In the genomic region with DNA sequence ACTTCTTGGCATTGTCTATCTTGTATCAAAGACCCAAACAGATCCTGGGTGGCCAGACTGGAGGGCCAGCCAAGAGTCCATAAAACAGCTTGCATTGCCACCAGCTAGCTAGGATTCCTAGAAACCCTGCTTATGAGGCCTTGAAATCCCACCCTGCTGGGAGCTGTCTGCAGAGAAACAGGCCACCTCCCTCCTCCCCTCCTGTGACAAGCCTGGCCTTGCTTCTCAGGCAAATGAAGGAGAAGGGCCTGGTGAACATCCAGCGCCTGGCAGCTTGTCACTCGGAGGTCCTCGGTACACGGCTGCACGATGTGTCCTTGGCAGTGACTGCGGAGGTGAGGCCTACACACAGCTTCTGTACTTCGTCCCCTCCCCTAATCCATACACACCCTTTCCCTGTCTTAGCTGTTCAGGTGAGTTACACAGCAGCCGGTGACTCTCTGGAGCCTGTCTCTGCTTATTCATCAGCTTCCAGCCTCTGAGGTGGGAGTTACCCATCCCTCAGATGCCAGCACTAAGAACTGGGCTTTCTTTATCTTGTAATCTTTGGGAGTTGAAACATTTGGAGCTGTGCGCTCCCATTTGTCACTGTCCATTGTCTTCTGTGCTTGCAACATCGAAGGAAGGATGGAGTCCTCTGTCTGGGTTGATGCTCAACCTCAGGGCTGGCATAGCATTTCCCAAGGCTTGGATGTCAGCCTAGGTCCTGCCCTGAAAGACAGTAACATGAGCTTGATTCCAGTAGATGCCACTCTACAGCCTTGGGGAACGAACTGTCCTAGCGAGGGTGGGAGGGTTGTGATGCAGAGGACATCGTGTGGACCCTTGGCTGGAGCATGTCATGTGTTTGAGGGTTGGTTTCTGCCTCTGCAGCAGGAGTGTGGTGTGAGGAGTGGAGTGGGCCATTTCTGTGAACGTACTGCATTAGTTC, we compare ENCODE assay signal across 16 mouse cellular contexts. TPM values are rescaled to one million over a fixed set of nuclear protein-coding genes. Genes with fewer than 3 reads are reported as not detected.
DNase-seq lines count a peak whose midpoint lies in the region; ATAC-seq and TF ChIP-seq lines count a peak whose summit lies in the region.
"Had no signal": no experiment of that assay in that cellular context is flagged by ENCODE, and none has a peak within 500 bp of the region (broad histone marks: within the 10 kb centered on the region; RNA-seq: fewer than 3 reads in every experiment).

No protein-coding gene starts in this region.

- H3K27me3 ChIP-seq in embryonic facial prominence, embryonic 15.5 days: no peaks in the 10 kb centered on the region
- H3K27me3 ChIP-seq in heart, embryonic 14.5 days (ENCODE audit: control insufficient read depth, insufficient read depth, low read length): no peaks in the 10 kb centered on the region
- H3K27me3 ChIP-seq in stomach, embryonic 16.5 days (ENCODE audit: control insufficient read depth, insufficient read depth, low read length): no peaks in the 10 kb centered on the region

- no peak overlapping the region for H3K4me2 ChIP-seq in embryonic facial prominence, embryonic 15.5 days (replicated peaks)
- H3K4me2 ChIP-seq in heart, embryonic 14.5 days (ENCODE audit: low read length): no peak overlapping the region
- H3K4me2 ChIP-seq in stomach, embryonic 16.5 days (ENCODE audit: low read depth, low read length): no peak overlapping the region

- H3K4me3 ChIP-seq in gastrocnemius, adult 2 months: no peak overlapping the region
- H3K4me3 ChIP-seq in embryonic facial prominence, embryonic 15.5 days (replicated peaks): no peak overlapping the region
- no peak overlapping the region for H3K4me3 ChIP-seq in heart, embryonic 14.5 days (ENCODE audit: control insufficient read depth in 1 of 2, insufficient read depth in 1 of 2, low read depth in 1 of 2, low read length in 2 of 2)
- no peak overlapping the region for H3K4me3 ChIP-seq in stomach, embryonic 16.5 days (replicated peaks; ENCODE audit: low read length)
- H3K4me3 ChIP-seq: myocyte had no signal

- H3K36me3 ChIP-seq in embryonic facial prominence, embryonic 15.5 days: no peaks in the 10 kb centered on the region
- H3K36me3 ChIP-seq in heart, embryonic 14.5 days (ENCODE audit: control insufficient read depth, insufficient read depth, low read length): no peaks in the 10 kb centered on the region
- no peaks in the 10 kb centered on the region for H3K36me3 ChIP-seq in stomach, embryonic 16.5 days (ENCODE audit: control insufficient read depth, insufficient read depth, low read length)

- 69% methylated on average over 14 of the region's 14 CpGs for WGBS in embryonic facial prominence, embryonic 15.5 days
- 54% methylated on average over 14 of the region's 14 CpGs for WGBS in heart, embryonic 14.5 days
- 58% methylated on average over 14 of the region's 14 CpGs for WGBS in stomach, embryonic 16.5 days

- peak; percentile 65 for DNase-seq in gastrocnemius, adult 2 months
- DNase-seq in gastrocnemius, postnatal 4 days (ENCODE audit: low spot score in 2 of 2): no peak
- no peak for DNase-seq in T-cell, adult 2 months (ENCODE audit: low spot score)
- DNase-seq in left cerebral cortex, postnatal 10 days (ENCODE audit: extremely low spot score in 1 of 2, low spot score in 2 of 2): no peak
- no peak for DNase-seq in spleen, postnatal 36 days (ENCODE audit: low spot score in 2 of 2)
- DNase-seq: cerebellum, adult 2 months; left cerebral cortex, postnatal 4 days; right cerebral cortex, postnatal 14 days had no signal

- 0 out of 2 replicates have a peak, but pooled peaks cover 3% of the 10 kb centered on the region for H3K9me3 ChIP-seq in embryonic facial prominence, embryonic 15.5 days (replicated peaks)
- H3K9me3 ChIP-seq in heart, embryonic 14.5 days (ENCODE audit: control insufficient read depth, low read length): 0 out of 2 replicates have a peak, but pooled peaks cover 4% of the 10 kb centered on the region
- no peaks in the 10 kb centered on the region; the same call in 1 of the 2 replicates for H3K9me3 ChIP-seq in stomach, embryonic 16.5 days (replicated peaks; ENCODE audit: control insufficient read depth, low read length)

- no peak overlapping the region for H3K9ac ChIP-seq in embryonic facial prominence, embryonic 15.5 days
- no peak overlapping the region; the same call in 1 of the 2 replicates for H3K9ac ChIP-seq in heart, embryonic 14.5 days (ENCODE audit: low read length)
- H3K9ac ChIP-seq in stomach, embryonic 16.5 days (ENCODE audit: low read length): no peak overlapping the region
- H3K9ac ChIP-seq: liver, embryonic 14.5 days had no signal

- no peak for TF ChIP-seq CTCF in gastrocnemius, adult 2 months (IDR thresholded peaks at IDR 0.05)

- intact Hi-C loops in gastrocnemius, adult 2 months (cut with DNase I): no loop called here
- intact Hi-C loops in left cerebral cortex, postnatal 10 days (cut with DNase I): no loop called here

- no peaks in the 10 kb centered on the region for H3K4me1 ChIP-seq in embryonic facial prominence, embryonic 15.5 days
- peaks cover 21 to 34% of the 10 kb centered on the region in 2 experiments for H3K4me1 ChIP-seq in heart, embryonic 14.5 days (ENCODE audit: control insufficient read depth in 2 of 2, insufficient read depth in 2 of 2, low read length in 2 of 2)
- H3K4me1 ChIP-seq in stomach, embryonic 16.5 days (ENCODE audit: control insufficient read depth, insufficient read depth, low read length): no peaks in the 10 kb centered on the region; the same call in 1 of the 2 replicates

- ATAC-seq in embryonic facial prominence, embryonic 15.5 days (ENCODE audit: insufficient number of reproducible peaks, low FRiP score, low TSS enrichment, low read depth): peak; percentile 27; the same call in 1 of the 2 replicates
- ATAC-seq in heart, embryonic 14.5 days (ENCODE audit: insufficient number of reproducible peaks, insufficient read depth, low FRiP score, low read depth): peak; percentile 33; the same call in 1 of the 2 replicates
- peak; percentile 68 for ATAC-seq in stomach, embryonic 16.5 days (ENCODE audit: insufficient read depth, low FRiP score)
- ATAC-seq: hindbrain, embryonic 16.5 days had no signal

- H3K27ac ChIP-seq in gastrocnemius, adult 2 months: peak overlapping the region; percentile 72
- H3K27ac ChIP-seq in embryonic facial prominence, embryonic 15.5 days (replicated peaks): no peak overlapping the region
- H3K27ac ChIP-seq in heart, embryonic 14.5 days (replicated peaks in 1 of 2; ENCODE audit: control insufficient read depth in 1 of 2, insufficient read depth in 1 of 2, low read depth in 2 of 2, low read length in 2 of 2): peak overlapping the region; percentile 71 to 76
- H3K27ac ChIP-seq in stomach, embryonic 16.5 days (ENCODE audit: low read length): no peak overlapping the region
- H3K27ac ChIP-seq: liver, embryonic 14.5 days had no signal

RNA-seq across cellular contexts. Expression of a gene that starts 32.8 kb away (rescaled TPM):
- 1 to 10 TPM; 2.1 to 4.5 TPM for total RNA-seq in gastrocnemius, adult 2 months (2021)
- total RNA-seq in gastrocnemius, postnatal 4 days (2021): under 1 TPM; 0.39 to 0.47 TPM
- 3.1 and 5.3 TPM in 2 replicates for polyA plus RNA-seq in embryonic facial prominence, embryonic 15.5 days (2015; fragmentation: Nextera tagmentation; extraction: Ambion mirVana)
- polyA plus RNA-seq in heart, embryonic 14.5 days (2014; fragmentation: Nextera tagmentation; extraction: Ambion mirVana): 2.5 and 2.8 TPM in 2 replicates
- 0.75 and 1.2 TPM in 2 replicates for polyA plus RNA-seq in stomach, embryonic 16.5 days (2015; fragmentation: Nextera tagmentation; extraction: Ambion mirVana)
- total RNA-seq in left cerebral cortex, postnatal 10 days (2021): 1 to 10 TPM; 1.7 to 2.2 TPM

RNA-seq across cellular contexts. Expression of a gene that starts 46.9 kb away (rescaled TPM):
- not detected for total RNA-seq in gastrocnemius, adult 2 months (2021)
- total RNA-seq in gastrocnemius, postnatal 4 days (2021): not detected
- not detected in 2 replicates for polyA plus RNA-seq in embryonic facial prominence, embryonic 15.5 days (2015; fragmentation: Nextera tagmentation; extraction: Ambion mirVana)
- polyA plus RNA-seq in heart, embryonic 14.5 days (2014; fragmentation: Nextera tagmentation; extraction: Ambion mirVana): not detected in 2 replicates
- polyA plus RNA-seq in stomach, embryonic 16.5 days (2015; fragmentation: Nextera tagmentation; extraction: Ambion mirVana): not detected in 2 replicates
- under 1 TPM; 0.34 to 0.36 TPM for total RNA-seq in left cerebral cortex, postnatal 10 days (2021)
- total RNA-seq: gastrocnemius, adult 8-10 months had no signal
- polyA plus RNA-seq: brain, embryonic 14.5 days; cerebellum, adult 2 months; myocyte had no signal

Comparison
In these comparisons a context has a peak if more than half of its experiments do, and no peak if none do; other contexts are left out.
1. H3K27ac ChIP-seq: peak in gastrocnemius, adult 2 months (single experiment) and heart, embryonic 14.5 days (2 of 2); none in embryonic facial prominence, embryonic 15.5 days (single experiment) and stomach, embryonic 16.5 days (single experiment).
2. Peak in every context shown above with its lines, with median percentiles within 50 percentile points of each other: ATAC-seq.